Mouse (Mus musculus): ENCODE results near the gene Ntrk2.

Gene Ntrk2

GRCm38 (mm10) chr13:58843826-58844225 is 37.5 kb downstream of the Ntrk2 start:
- DNase-seq: no peak

- DNase-seq: no peak
These were observed 42.2 kb downstream of the Ntrk2 start for GRCm38 (mm10) chr13:58848578-58848977.

GRCm38 (mm10) chr13:58853685-58854084 is 47.3 kb downstream of the Ntrk2 start:
- no peak for DNase-seq

- DNase-seq: peak; percentile 46
These were observed 59.9 kb downstream of the Ntrk2 start for GRCm38 (mm10) chr13:58866239-58866638.

- DNase-seq: no peak
These were observed 60.5 kb downstream of the Ntrk2 start for GRCm38 (mm10) chr13:58866776-58867435.

- no peak for DNase-seq
These were observed 76.1 kb downstream of the Ntrk2 start for GRCm38 (mm10) chr13:58882468-58882867.

- no peak for DNase-seq
These were observed 76.5 kb downstream of the Ntrk2 start for GRCm38 (mm10) chr13:58882916-58883315.

GRCm38 (mm10) chr13:58886108-58886507 is 79.7 kb downstream of the Ntrk2 start:
- no peak for DNase-seq

GRCm38 (mm10) chr13:58896254-58896910 is 90.0 kb downstream of the Ntrk2 start:
- DNase-seq: no peak

- DNase-seq: no peak
These were observed 93.0 kb downstream of the Ntrk2 start for GRCm38 (mm10) chr13:58899337-58899736.

GRCm38 (mm10) chr13:58902313-58902712 is 95.9 kb downstream of the Ntrk2 start:
- DNase-seq: no peak

- no peak for DNase-seq
These were observed 98.7 kb downstream of the Ntrk2 start for GRCm38 (mm10) chr13:58904742-58905735.

- no peak for DNase-seq
These were observed 105.6 kb downstream of the Ntrk2 start for GRCm38 (mm10) chr13:58911936-58912335.

GRCm38 (mm10) chr13:58912559-58912958 is 106.2 kb downstream of the Ntrk2 start:
- no peak for DNase-seq

GRCm38 (mm10) chr13:58914061-58914814 is 107.9 kb downstream of the Ntrk2 start:
- no peak for DNase-seq

- DNase-seq: no peak
These were observed 110.0 kb downstream of the Ntrk2 start for GRCm38 (mm10) chr13:58916348-58916747.

- DNase-seq: no peak
These were observed 113.9 kb downstream of the Ntrk2 start for GRCm38 (mm10) chr13:58920241-58920640.

GRCm38 (mm10) chr13:58921255-58921654 is 114.9 kb downstream of the Ntrk2 start:
- no peak for DNase-seq

GRCm38 (mm10) chr13:58921705-58922104 is 115.3 kb downstream of the Ntrk2 start:
- no peak for DNase-seq

GRCm38 (mm10) chr13:58922174-58922573 is 115.8 kb downstream of the Ntrk2 start:
- DNase-seq: no peak

- DNase-seq: no peak
These were observed 117.1 kb downstream of the Ntrk2 start for GRCm38 (mm10) chr13:58923496-58923895.

- DNase-seq: no peak
These were observed 118.1 kb downstream of the Ntrk2 start for GRCm38 (mm10) chr13:58924486-58924885.

- DNase-seq: no peak
These were observed 120.8 kb downstream of the Ntrk2 start for GRCm38 (mm10) chr13:58927186-58927585.

Measured in right cerebral cortex, postnatal 25 days (tissue).